Mouse (Mus musculus) kidney, embryonic 15.5 days (tissue): ENCODE measurements at regions not wholly inside any gene's neighbourhood (a gene's known extent, or its start where the extent isn't known, plus 50 kb on each side); places are given as distances from the start of the nearest gene placed in this dataset.

Experiments used
- ATAC-seq: fragments of 200-750 bp; cut with Nextera tagmentation; replicated peaks from 2 replicates; pipeline ENCODE4 v1.8.0; 2017; ENCODE audit warnings: moderate TSS enrichment; ENCODE audit not compliant: low FRiP score
- H3K27ac ChIP-seq: fragments of 300-500 bp; sonication (generic); 2 replicates; pipeline ENCODE4 v1.5.1; 2015; ENCODE audit warnings: mild to moderate bottlenecking, inconsistent platforms
- H3K27me3 ChIP-seq: fragments of 300-500 bp; sonication (generic); 2 replicates; pipeline ENCODE4 v1.6.1; 2015; ENCODE audit warnings: inconsistent platforms
- H3K36me3 ChIP-seq: fragments of 300-500 bp; sonication (generic); 2 replicates; pipeline ENCODE4 v1.6.1; 2015; ENCODE audit warnings: inconsistent platforms
- H3K4me1 ChIP-seq: fragments of 300-500 bp; sonication (generic); 2 replicates; pipeline ENCODE4 v1.6.1; 2015; ENCODE audit warnings: inconsistent platforms
- H3K4me2 ChIP-seq: fragments of 300-500 bp; sonication (generic); 2 replicates; pipeline ENCODE4 v1.6.1; 2015; ENCODE audit warnings: moderate library complexity, mild to moderate bottlenecking, inconsistent platforms
- H3K4me3 ChIP-seq: fragments of 300-500 bp; sonication (generic); replicated peaks from 2 replicates; pipeline ENCODE4 v1.5.1; 2015; ENCODE audit warnings: mild to moderate bottlenecking, inconsistent platforms
- H3K9ac ChIP-seq: fragments of 300-500 bp; sonication (generic); 2 replicates; pipeline ENCODE4 v1.6.1; 2015; ENCODE audit warnings: mild to moderate bottlenecking, inconsistent platforms
- H3K9me3 ChIP-seq: fragments of 300-500 bp; sonication (generic); replicated peaks from 2 replicates; pipeline ENCODE4 v1.6.1; 2016; ENCODE audit warnings: inconsistent platforms
- WGBS: fragments of 180-500 bp; shearing (Covaris S2); methylation state at CpG from one replicate; pipeline ENCODE4 v1.1.7; 2015; ENCODE audit warnings: mixed read lengths; 5-methylcytosine and 5-hydroxymethylcytosine counted together

DNA sequence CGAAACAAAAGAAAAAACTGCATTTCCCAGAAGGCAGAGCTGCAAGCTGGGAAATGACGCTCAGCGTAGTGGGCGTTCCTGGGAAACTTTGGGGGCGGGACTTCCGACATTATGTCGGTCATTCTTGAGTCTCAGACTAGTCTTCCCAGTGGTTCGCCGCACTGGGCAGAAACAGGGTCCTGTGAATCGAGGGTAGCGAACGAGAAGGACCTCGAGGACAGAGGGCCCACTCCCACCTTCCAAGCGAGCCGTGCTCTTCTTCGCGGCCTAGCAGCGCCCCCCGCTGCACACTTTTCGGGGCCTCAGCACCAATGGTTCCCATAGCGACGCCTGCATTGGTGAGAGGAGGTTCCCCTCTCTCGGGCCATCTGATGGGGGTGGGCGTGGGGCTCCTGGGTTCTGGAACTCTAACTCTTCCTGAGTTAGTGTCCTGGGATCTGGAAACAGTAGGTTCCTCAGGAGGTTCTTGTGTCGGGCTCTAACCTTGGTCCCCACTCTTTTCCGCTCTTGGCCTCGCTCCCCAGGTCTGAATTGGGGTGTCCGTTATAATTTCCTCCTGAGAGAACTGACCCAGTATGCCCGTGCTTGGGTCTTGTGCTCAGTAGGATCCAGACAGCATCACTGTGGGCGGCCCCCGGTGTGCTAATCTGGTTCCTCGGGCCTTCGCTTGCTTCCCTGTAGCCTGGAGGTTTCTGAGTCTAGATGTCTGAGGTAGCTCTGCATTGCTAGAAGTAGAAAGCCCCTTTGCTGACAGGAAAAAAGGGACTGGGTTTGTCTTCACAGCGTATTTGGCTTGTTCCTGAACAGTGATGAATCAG, 52.8 kb upstream of the Gramd1a start:
- 0 out of 2 replicates have a peak, but pooled peaks cover 5% of the 10 kb centered on the region for H3K4me1 ChIP-seq
- H3K27me3 ChIP-seq: no peaks in the 10 kb centered on the region
- WGBS: 39% methylated on average over 34 of the region's 34 CpGs
- H3K4me2 ChIP-seq: peak overlapping the region; percentile 67
- H3K36me3 ChIP-seq: peaks cover 19% of the 10 kb centered on the region
- ATAC-seq: peak; percentile 90
- peak overlapping the region; percentile 57 for H3K9ac ChIP-seq
- peak overlapping the region; percentile 75 for H3K4me3 ChIP-seq
- H3K27ac ChIP-seq: peak overlapping the region; percentile 51; the same call in 1 of the 2 replicates
- H3K9me3 ChIP-seq: no peaks in the 10 kb centered on the region

DNA sequence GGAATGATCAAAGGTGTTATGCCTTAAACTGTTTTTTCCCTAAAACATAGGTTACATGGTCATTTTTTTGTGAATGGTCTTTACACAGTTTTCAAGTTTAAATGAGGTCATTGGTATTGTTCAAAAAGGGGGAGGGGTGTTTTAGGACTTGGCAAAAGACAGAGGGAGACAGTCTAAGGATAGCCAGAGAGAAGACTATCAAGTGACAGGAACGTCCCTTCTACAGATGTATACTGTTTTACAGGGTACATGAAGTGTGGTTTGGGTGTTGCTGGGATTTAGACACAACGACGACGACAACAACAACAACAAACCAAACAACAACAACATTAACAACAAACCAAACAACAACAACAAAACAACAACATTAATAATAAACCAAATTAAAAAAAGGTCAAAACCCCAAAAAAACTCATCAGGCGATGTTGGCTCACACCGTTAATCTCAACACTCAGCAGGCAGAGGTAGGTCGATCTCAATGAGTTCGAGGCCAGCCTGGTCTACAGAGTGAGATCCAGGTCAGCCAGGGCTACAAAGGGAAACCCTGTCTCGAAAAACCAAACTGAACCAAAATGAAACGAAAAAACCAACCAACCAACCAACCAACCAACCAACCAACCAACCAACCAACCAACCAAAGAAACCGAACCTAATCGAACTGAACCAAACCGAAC, 52.0 kb upstream of the Gramd1a start:
- peak; percentile 52; the same call in 1 of the 2 replicates for ATAC-seq
- WGBS: 72% methylated on average over 13 of the region's 13 CpGs

More for the DNA sequence above, 52.0 kb upstream of the Gramd1a start:
- Histone ChIP-seq H3K4me2 (peak overlapping the region; percentile 67), H3K4me3 (peak overlapping the region; percentile 75), H3K4me1 (0 out of 2 replicates have a peak, but pooled peaks cover 5% of the 10 kb centered on the region), H3K36me3 (peaks cover 15% of the 10 kb centered on the region), H3K27me3 (no peaks in the 10 kb centered on the region), H3K9ac (no peak overlapping the region), H3K9me3 (no peaks in the 10 kb centered on the region), H3K27ac (no peak overlapping the region)
